Mouse (Mus musculus): ENCODE data around the gene Bin2.
"Not testable (repeated sequence)": the region's sequence is repeated elsewhere in the genome, so short reads cannot be mapped to it uniquely, and the experiment has no call there.

Gene Bin2

DNA sequence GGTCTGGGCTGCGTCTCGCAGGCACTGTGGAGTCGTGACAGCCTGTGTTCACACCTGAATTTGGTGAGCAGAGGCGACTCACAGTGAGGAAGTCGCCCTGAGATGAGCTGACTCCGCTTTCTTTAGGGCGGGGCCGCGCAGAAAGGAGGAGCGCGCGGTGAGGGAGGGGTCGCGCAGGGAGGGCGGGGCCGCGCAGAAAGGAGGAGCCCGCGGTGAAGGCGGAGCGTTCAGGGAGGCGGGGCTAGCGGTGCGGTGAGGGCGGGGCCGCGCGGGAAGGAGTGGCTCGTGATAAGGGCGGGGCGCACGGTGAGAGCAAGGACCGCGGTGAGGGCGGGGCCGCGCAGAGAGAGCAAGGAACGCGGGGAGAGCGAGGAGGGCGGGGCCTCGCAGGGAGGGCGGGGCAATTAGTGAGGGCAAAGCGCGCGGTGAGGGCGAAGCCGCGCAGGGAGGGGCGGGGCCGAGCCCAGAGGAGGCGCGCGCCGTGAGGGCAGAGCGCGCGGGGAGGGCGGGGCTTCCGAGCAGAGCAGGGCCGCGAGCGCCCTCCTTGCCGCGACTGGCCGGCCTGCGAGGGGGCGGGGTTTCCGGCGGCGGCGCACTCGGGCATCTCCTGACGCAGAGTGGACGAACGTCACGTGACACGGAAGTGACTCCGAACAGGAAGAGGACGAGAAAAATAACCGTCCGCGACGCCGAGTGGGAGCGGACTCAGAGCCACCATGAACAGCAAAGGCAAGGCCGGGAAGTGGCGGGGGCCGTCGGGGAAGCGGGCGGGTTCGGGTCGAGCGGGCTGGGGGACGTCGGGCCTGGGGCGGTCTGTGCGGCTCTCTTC is 54.1 kb downstream of the Bin2 start, which contains the start of gene Dazap2:
Dazap2 (plus strand) TSS at position 354 of the 829 bp plus-strand sequence.
- peak; percentile 100 for DNase-seq

DNA sequence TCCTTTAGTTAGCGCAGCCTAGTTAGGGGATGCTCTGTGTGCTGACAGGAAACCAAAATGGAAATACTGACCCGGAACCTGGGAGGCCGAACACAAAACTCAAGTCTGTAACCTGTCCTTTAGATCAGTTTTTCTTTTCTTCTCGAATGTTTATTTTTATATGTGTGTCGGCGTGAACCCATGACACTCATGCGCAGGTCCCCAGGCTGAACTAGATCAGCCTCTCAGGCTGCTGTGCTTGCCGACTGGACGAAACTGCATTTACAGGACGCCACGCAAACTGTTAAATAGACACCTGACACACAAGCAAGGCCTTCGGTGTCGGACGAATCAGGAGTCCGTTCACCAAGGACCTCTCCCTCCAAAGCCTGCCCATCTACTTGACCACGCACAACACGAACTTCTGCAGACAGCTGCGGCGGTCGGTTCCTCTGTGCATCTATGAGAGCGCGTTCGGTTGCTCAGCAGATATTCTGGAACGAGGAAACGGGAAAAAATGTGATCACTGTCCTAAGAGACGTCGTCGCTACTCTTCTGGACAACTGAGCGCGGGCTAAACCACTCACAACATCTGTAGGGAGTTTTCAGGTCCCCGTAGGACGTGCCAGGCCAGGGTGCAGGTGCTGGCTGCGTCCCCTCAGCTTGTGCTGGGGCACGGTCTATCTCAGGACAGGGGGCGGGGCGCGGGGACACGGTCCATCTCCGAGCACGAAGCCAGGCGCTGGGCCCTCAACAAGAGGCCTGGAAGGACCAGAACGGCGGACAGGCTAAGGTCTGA is 54.9 kb downstream of the Bin2 start:
- DNase-seq: no peak

DNA sequence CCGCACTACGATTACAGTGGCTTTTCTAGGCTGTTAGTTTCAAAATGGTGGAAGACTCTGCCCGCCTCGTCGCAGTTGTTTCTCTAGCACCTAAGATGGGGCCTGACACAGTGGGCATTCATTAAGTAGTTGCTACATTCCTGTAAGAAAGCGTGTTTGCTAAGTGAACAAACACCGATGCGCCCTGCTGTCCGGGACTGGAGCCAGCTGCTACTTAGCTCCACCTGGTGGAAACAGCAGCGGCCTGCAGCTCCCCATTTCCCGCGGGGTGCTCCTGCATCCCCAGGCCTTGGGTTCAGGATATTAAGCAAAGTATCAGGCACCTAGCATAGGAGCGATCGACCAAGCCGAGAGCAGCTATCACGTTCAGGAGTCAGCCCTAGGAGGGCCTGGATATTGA is 55.8 kb downstream of the Bin2 start:
- DNase-seq: peak; percentile 79

DNA sequence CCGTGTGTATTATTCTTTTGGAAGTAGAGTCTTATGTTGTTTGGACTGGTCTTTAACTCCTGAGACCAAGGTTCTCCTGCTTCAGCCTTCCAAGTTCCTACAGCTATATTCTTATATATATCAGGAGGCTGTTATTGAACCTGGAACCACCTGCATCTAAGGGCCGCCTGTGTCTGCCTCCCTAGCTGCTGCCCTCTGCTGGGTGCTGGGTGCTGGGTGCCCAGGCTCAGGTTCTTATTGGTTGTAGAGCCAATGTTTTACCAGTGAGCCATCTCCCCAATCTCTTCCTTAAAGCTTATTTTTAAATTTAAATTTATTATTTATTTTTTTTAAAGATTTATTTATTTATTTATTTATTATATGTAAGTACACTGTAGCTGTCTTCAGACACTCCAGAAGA is 56.9 kb downstream of the Bin2 start:
- DNase-seq: peak; percentile 73

DNA sequence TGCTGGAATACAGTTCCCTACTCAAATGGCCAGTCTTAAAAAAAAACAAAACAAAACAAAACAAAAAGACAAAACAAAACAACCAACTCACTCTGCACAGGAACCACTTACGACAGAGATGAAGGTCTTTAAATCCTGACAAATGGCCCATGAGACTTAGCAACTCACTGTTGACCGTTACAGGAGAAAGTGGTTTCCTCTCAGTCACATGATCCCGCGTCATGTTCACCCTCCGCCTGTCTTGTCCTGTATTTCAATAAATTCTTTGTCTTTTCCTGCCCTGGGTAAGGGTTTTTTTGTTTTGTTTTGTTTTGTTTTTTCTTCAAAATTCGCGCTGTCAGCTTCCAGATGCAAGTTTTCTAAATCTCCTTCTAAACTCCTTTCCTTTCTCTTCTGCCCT is 57.4 kb downstream of the Bin2 start:
- DNase-seq: no peak

DNA sequence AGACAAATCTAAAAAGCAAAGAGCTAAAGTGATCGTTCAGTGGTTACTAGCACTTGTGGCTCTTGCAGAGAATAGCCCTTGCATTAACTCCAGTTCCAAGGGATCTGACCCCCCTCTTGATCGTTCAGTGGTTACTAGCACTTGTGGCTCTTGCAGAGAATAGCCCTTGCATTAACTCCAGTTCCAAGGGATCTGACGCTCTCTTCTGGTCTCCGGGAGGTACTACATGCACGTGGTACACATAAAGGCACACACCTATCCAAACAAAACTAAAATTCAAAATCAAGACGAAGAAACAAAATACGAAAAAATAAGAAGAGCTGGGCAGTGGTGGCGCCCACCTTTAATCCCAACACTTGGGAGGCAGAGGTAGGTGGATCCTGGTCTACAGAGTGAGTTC is 62.7 kb downstream of the Bin2 start:
- DNase-seq: not testable (repeated sequence)

DNA sequence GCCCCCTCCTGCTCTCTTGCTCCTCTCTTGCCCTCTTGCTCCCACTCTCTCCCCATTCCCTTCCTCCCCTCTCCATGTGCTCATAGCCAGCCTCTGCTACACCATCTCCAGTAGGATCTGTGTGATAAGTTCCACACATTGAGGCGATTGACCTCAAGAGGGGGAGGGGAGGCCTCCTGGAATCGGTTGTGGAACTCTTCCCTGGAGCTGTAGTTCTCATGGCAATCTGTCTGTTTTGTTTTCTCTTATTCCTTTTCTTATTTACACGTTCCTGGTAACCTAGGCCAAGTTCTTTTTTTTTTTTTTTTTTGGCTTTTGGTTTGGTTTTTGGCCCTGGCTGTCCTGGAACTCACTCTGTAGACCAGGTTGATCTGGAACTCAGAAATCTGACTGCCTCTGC is 67.7 kb downstream of the Bin2 start:
- no peak for DNase-seq

DNA sequence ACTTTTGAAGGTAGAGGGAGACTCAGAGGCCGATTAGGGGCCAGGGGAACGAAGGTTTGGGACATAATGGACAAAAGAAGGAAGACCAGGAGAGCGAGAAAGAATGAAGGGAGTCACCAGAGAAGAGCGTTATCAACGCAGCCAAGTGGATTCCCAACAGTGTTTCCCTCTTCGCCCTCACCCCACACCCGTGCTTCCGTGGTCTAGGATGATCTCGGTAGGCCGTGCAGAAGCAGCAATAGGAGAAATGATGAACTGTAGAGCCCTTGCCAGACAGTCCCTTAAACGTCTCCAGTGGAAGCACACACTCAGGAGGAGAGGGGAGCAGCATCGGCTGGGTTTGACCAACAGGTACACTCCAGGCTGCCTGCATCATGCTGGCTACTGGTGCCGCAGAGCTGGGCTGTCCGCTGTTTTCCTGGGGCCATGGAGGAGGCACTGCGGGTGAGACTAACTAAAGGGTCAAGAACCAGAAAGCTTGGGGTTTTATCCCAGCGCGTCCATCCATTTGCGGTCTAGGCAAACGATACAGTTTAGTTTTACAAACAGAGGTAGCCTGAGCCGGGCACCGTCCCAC is 68.6 kb downstream of the Bin2 start:
- DNase-seq: no peak

DNA sequence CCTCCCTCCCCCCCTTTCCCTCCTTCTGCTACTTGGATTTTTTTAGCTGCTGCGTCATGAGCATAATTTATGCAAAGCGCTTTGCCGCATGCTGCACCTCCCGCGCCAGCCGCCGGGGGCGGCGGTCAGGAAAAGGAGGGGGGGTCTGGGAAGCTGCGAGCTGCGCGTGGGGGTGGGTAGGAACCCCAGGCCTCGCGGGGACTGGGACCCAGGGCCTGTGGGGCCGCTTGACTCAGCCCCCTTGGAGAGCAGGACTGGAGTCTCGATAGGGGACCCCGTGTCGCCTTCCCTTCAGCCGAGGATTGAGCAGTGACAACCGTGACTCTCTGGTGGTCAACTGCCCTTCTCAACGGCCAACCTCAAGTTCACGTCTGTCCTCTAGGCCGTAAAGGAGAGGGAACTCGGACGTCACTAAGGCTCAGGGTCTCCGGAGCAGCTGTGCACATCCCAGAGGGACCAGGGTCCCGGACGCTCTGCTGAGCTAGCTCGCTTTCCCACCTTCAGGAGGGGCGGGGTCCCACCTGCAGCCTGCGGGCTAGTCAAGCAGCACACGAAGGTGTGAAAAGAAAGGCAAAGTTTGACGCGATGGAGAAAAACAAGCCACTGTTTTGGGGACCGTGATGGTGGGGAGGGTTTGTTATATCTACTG is 69.2 kb downstream of the Bin2 start:
- DNase-seq: peak; percentile 93

DNA sequence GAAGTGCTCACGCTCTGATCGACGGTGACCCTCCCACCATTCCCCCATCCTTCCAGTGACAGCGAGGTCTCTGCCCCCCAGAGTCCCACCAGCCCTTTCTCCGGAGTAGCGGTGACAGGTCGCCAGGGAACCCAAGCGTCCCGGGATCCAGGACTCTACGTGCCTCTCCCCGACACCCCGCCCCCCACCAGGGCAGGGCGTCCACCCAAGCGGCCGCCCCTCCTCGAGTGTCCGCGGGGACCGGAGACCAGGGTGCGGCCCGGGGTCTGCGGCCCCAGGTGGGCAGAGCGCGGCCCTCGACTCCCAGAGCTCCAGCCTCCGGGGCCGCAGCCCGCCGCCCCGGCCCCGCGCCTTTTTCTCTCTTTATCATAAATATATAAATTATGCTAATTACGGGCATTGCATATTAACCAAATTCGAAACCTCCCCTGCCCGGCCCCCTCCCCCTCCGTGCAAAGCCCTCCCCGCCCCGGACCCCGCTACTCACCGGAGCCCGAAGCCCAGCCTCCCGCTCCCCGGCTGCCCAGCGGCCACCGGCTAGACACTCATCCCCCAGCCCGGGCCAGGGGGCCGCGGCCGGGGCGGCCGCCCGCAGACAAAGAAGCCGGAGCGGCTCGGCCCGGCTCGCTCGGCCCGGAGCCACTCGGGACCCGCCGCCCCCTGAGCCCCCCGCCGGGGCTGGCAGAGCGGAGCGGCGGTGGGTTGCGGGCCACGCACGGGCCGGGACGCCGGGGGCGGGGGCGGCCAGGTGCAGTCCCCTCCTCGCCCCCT is 69.9 kb downstream of the Bin2 start, which contains the start of gene Pou6f1:
Pou6f1 (minus strand) TSS at position 709 of the 771 bp plus-strand sequence.
- DNase-seq: peak; percentile 52

DNA sequence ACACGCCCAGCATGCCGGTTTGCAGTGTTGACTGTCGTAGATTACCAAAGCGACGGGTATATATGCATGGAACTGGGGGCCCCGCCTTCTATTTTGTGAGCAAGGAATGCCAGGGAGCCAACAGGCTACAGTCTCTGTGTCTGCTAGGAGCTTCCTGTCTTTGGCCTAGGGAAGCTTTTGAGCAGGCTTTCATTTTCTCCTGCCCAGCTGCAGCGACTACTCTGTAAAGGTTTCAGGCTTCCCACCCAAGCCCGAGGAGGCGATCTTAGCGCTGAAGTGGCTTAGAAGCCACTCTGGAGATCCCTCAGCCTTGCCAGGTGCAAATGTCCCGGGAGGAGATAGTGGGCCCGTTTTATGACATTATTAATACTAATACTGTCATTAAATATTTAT is 70.5 kb downstream of the Bin2 start:
- peak; percentile 56 for DNase-seq

DNA sequence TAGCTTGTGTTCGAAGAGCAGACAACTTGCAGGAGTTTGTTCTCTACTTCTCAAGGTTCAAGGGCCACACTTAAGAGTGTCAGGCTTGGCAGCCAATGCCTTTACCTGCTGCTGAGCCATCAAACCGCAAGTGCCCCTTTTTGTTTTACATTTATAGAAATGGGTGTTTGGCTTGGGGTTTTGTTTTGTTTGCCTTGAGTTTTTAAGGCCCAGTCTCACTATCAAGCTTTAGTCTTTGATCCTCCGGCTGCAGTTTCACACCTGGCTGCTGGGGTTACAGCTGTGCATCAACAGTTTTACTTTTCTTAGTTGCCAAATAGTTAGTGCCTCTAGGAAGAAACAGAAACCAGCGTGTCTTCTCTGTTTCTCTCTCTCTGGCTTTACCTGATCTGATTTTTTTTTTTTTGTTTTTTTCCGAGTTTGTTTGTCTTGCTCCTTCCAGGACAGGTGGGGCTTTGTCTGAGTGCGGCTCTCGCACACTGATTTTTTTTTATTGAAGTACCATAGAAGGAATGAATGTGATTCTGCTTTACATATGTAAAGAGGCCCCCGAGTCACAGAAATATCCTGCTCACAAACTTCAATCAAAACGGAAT is 71.0 kb downstream of the Bin2 start:
- DNase-seq: peak; percentile 68

DNA sequence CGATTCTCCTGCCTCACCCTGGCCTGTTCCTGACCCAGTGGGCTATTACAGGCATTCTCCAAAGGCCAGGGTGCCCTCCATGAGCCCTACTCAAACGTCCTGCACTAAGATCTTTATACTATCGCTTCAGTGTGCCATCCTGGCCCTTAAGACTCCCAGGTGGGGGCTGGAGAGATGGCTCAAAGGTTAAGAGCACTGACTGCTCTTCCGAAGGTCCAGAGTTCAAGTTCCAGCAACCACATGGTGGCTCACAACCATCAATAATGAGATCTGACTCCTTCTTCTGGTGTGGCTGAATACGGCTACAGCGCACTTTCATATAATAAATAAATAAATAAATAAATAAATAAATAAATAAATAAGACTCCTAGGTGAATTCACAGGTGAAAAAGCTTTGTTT is 76.5 kb downstream of the Bin2 start:
- no peak for DNase-seq
